Mouse (Mus musculus) testis, adult 2 months (tissue): ENCODE measurements around the gene Gm49387. TPM values are rescaled to one million over a fixed set of nuclear protein-coding genes. Genes with fewer than 3 reads are reported as not detected.

Experiments used
- H3K27ac ChIP-seq: fragments of 200-500 bp; 2 replicates; pipeline ENCODE4 v1.5.1; 2012; ENCODE audit warnings: low read depth, low read length; ENCODE audit not compliant: control insufficient read depth, insufficient read depth
- H3K27me3 ChIP-seq: fragments of 200-500 bp; 2 replicates; pipeline ENCODE4 v1.6.1; 2012; ENCODE audit warnings: mild to moderate bottlenecking, low read length, moderate library complexity; ENCODE audit not compliant: control insufficient read depth, insufficient read depth
- H3K36me3 ChIP-seq: fragments of 200-500 bp; 2 replicates; pipeline ENCODE4 v1.6.1; 2012; ENCODE audit warnings: mild to moderate bottlenecking, low read length; ENCODE audit not compliant: control insufficient read depth, insufficient read depth
- H3K4me1 ChIP-seq: fragments of 200-500 bp; 2 replicates; pipeline ENCODE4 v1.6.1; 2012; ENCODE audit warnings: low read length; ENCODE audit not compliant: control insufficient read depth, insufficient read depth
- H3K4me3 ChIP-seq: fragments of 200-500 bp; 2 replicates; pipeline ENCODE4 v1.5.1; 2012; ENCODE audit warnings: low read depth, mild to moderate bottlenecking, low read length, moderate library complexity, mixed read lengths; ENCODE audit not compliant: control insufficient read depth
- CTCF ChIP-seq: fragments of 200-500 bp; IDR thresholded peaks from 2 replicates; pipeline ENCODE4 v1.5.1; 2012; ENCODE audit warnings: low read depth, mild to moderate bottlenecking, inconsistent platforms, low read length, moderate library complexity; ENCODE audit not compliant: control insufficient read depth, insufficient read depth, insufficient replicate concordance
- POLR2A ChIP-seq: fragments of 200-500 bp; IDR thresholded peaks from 2 replicates; pipeline ENCODE4 v1.6.1; 2012; ENCODE audit warnings: low read depth, mild to moderate bottlenecking, inconsistent platforms, low read length, moderate library complexity; ENCODE audit not compliant: control insufficient read depth
- polyA plus RNA-seq: library from polyadenylated mRNA; depleted of rRNA; stranded (reverse); fragments of >200 nt; gene quantifications from 2 replicates; pipeline ENCODE4 v1.2.3, GENCODE M21; 2012; rRNA removed

Gene Gm49387
- polyA plus RNA-seq, 1 experiment, result 1.2 TPM

DNA sequence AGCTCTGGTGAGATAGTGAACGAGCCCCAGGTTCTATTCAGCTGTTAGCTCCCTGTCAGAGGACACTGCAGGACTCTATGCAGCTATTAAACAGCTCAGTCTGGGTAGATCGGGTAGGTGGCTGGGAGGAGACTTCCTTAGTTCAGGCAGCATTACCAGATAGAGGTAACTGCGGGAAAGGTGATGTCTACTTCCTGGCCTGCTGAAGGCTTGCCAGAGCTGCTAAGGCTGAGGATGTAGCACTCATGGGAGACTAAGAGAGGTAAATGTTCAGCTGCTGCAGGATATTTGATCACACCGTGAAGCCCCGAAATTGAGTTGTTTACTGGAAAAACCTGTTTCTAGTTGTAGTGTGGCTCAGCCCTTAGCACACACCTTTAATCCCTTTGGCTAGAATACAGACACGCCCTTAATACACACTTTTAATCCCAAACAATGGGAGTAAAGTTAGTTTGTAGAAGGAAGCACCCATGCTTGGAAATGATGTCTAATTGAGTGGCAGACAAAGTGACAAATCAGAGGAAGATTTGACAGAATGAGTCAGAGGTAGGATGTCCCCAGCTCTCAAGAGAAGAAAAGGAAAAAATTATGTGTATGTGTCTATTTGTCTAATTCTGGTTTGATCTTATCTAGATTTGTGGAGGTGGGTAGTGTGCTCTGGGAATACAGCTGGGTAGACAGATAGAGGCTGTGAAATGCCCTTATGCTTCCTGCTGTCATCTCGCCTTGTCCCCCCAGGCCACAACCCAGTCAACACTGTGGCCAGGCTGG lies 115.5 kb downstream of the Gm49387 start:
- no peaks in the 10 kb centered on the region for H3K4me1 ChIP-seq
- no peak overlapping the region for H3K27ac ChIP-seq
- TF ChIP-seq POLR2A (no peak), CTCF (no peak)
- no peak overlapping the region for H3K4me3 ChIP-seq
- no peaks in the 10 kb centered on the region for H3K27me3 ChIP-seq
- no peaks in the 10 kb centered on the region for H3K36me3 ChIP-seq

DNA sequence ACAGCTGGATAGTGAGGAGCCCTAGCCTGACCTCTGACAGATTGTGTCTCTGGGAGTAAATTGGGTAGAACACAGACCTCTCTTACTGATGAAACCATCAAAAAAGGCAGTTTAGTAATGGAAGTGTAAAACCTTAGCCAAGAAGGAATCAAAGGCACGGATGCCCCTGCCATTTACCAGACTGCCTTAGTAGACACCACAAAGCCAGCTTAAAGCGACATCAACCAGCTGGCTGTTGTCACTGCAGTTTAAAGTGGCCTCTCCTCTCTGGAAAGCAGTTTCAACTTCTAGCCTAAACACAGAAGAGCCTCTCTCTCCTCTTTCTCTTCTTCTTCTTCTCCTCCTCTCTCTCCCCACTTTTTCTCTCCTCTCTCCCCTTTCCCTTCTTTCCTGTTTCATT lies 119.4 kb downstream of the Gm49387 start:
- no peaks in the 10 kb centered on the region for H3K36me3 ChIP-seq
- no peaks in the 10 kb centered on the region for H3K4me1 ChIP-seq
- no peaks in the 10 kb centered on the region for H3K27me3 ChIP-seq
- H3K27ac ChIP-seq, result no peak overlapping the region
- no peak for TF ChIP-seq POLR2A
- no peak for TF ChIP-seq CTCF
- H3K4me3 ChIP-seq, result no peak overlapping the region

DNA sequence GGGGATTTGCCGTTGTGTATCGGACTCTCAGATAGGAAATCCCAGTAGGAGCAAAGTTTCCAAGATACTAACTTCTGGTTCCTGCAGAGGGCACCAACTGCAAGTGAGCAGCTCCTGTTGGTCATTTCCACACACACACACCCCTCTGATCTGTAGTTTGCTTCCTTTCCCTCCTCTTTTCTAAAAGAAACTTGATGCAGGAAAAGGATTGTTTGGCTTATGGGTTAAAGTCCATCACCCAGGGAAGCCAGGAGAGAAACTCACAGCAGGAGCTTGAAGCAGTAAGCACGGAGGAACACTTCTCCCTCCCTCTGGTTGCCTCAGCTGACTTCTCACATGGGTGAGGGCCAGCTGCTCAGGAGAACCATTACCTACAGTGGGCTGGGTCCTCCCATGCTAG lies 121.5 kb downstream of the Gm49387 start:
- TF ChIP-seq CTCF, result no peak
- no peaks in the 10 kb centered on the region for H3K36me3 ChIP-seq
- no peak overlapping the region for H3K27ac ChIP-seq
- H3K27me3 ChIP-seq, result no peaks in the 10 kb centered on the region
- H3K4me3 ChIP-seq, result no peak overlapping the region
- H3K4me1 ChIP-seq, result no peaks in the 10 kb centered on the region

- Histone ChIP-seq H3K36me3 (no peaks in the 10 kb centered on the region), H3K27ac (no peak overlapping the region)
- TF ChIP-seq CTCF (no peak), POLR2A (no peak)
These were observed 124.8 kb downstream of the Gm49387 start for GRCm38 (mm10) chr14:31515895-31516294.

DNA sequence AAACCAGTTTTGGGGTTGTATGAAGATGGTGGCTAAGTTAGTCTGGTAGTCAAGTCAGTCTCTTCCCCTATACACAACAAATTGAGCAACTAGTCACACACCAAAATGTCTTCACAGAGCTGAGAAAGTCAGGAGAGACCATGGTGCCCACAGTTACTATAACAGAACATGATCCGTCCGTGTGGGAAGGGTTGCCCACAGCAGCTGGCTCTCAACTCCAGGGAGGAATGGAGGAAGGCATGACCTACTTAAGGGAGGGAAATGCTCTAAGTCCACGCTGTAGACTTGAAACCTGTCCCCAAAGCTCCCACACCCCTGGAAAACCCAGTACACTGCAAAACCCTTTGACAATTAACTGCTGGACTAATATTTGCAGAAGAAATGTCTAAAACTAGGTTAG lies 130.4 kb downstream of the Gm49387 start:
- H3K27me3 ChIP-seq, result no peaks in the 10 kb centered on the region
- H3K4me3 ChIP-seq, result no peak overlapping the region
- TF ChIP-seq CTCF, result no peak
- no peak for TF ChIP-seq POLR2A
- H3K36me3 ChIP-seq, result no peaks in the 10 kb centered on the region; the same call in 1 of the 2 replicates
- H3K27ac ChIP-seq, result no peak overlapping the region
- no peaks in the 10 kb centered on the region for H3K4me1 ChIP-seq

More at GRCm38 (mm10) chr14:31515895-31516294, 124.8 kb downstream of the Gm49387 start:
- Histone ChIP-seq H3K4me3 (no peak overlapping the region), H3K27me3 (no peaks in the 10 kb centered on the region), H3K4me1 (no peaks in the 10 kb centered on the region)

DNA sequence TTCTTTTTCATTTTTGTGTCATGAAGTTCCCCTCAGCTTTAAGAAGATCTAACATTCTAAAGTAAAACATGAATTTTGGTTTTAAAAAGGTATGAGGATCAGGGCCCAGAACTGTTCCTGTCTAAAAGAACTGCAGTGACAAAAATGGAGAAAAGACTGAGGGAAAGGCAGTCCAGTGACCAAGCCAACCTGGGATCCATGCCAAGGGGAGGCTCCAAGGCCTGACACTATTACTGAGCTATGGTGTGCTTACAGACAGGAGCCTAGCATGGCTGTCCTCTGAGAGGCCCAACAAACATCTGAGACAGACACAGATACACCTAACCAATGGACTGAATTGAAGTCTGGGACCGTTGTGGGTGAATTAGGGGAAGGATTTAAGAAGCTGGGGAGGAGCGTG lies 130.8 kb downstream of the Gm49387 start:
- Histone ChIP-seq H3K36me3 (no peaks in the 10 kb centered on the region; the same call in 1 of the 2 replicates), H3K27me3 (no peaks in the 10 kb centered on the region), H3K4me1 (no peaks in the 10 kb centered on the region), H3K27ac (no peak overlapping the region), H3K4me3 (no peak overlapping the region)
- no peak for TF ChIP-seq CTCF
- TF ChIP-seq POLR2A, result no peak

DNA sequence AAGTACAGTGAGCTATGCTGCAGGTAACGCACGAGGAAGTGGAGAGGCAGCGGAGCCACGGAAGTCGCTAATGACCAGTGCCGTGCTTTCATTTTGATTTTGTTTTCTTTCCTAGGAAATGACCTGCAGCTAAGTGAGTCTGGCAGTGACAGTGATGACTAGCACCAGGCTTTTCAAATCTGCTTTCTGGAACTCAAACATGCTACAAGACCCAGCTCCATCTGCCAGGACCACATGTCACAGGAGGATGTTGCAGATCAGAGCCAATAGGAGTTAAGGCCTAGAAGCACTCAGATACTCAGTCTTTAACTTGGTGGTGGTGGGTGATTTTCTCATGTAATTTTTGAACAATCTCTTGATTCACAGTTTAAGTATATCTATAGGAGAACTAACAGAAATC lies 134.2 kb downstream of the Gm49387 start:
- no peaks in the 10 kb centered on the region for H3K27me3 ChIP-seq
- no peaks in the 10 kb centered on the region; the same call in 1 of the 2 replicates for H3K36me3 ChIP-seq
- no peak overlapping the region for H3K4me3 ChIP-seq
- TF ChIP-seq POLR2A (no peak), CTCF (no peak)
- no peak overlapping the region for H3K27ac ChIP-seq
- H3K4me1 ChIP-seq, result no peaks in the 10 kb centered on the region

GRCm38 (mm10) chr14:31503406-31503805 lies 137.3 kb downstream of the Gm49387 start:
- Histone ChIP-seq H3K27me3 (no peaks in the 10 kb centered on the region), H3K4me3 (no peak overlapping the region), H3K4me1 (no peaks in the 10 kb centered on the region), H3K36me3 (no peaks in the 10 kb centered on the region; the same call in 1 of the 2 replicates), H3K27ac (no peak overlapping the region)
- TF ChIP-seq CTCF (no peak), POLR2A (no peak)

Other genes starting within 250 kb of the Gm49387 start
- 39.6 and 41.2 TPM in 2 replicates for gene Sh3bp5, start 204.8 kb downstream of the Gm49387 start, polyA plus RNA-seq
- 27.1 and 37.5 TPM in 2 replicates for gene Eaf1, start 146.5 kb downstream of the Gm49387 start, polyA plus RNA-seq
- 30.9 and 35.4 TPM in 2 replicates for gene Mettl6, start 145.8 kb downstream of the Gm49387 start, polyA plus RNA-seq
- 51.5 and 108 TPM in 2 replicates for gene Colq, start 49.5 kb downstream of the Gm49387 start, polyA plus RNA-seq
- gene Btd, start 150 bp upstream of the Gm49387 start, polyA plus RNA-seq, result 6.6 and 7.7 TPM in 2 replicates
- 11.3 and 15.1 TPM in 2 replicates for gene Hacl1, start 408 bp upstream of the Gm49387 start, polyA plus RNA-seq
- 20.9 and 25.7 TPM in 2 replicates for gene Ankrd28, start 189.8 kb upstream of the Gm49387 start, polyA plus RNA-seq